Mouse (Mus musculus) heart, postnatal 0 days (tissue): ENCODE results near the gene Hyou1. TPM values are rescaled to one million over a fixed set of nuclear protein-coding genes. Genes with fewer than 3 reads are reported as not detected.
"Not testable (repeated sequence)": the region's sequence is repeated elsewhere in the genome, so short reads cannot be mapped to it uniquely, and the experiment has no call there.

Source experiments
- ATAC-seq: fragments of 200-750 bp; cut with Nextera tagmentation; 2 replicates; pipeline ENCODE4 v1.8.0; 2017; ENCODE audit warnings: low read depth, moderate number of reproducible peaks, moderate library complexity; ENCODE audit not compliant: insufficient read depth
- DNase-seq: peaks from one replicate; pipeline ENCODE4 v3.0.0-alpha.2; 2016; ENCODE audit warnings: low spot score
- H3K27ac ChIP-seq: fragments of 300-500 bp; sonication (generic); 2 replicates; pipeline ENCODE4 v1.5.1; 2014; ENCODE audit warnings: low read depth, mild to moderate bottlenecking
- H3K27me3 ChIP-seq: fragments of 300-500 bp; sonication (generic); 2 replicates; pipeline ENCODE4 v1.6.1; 2014; ENCODE audit warnings: low read length, mixed read lengths; ENCODE audit not compliant: control insufficient read depth, insufficient read depth
- H3K36me3 ChIP-seq: fragments of 300-500 bp; sonication (generic); replicated peaks from 2 replicates; pipeline ENCODE4 v1.6.1; 2014; ENCODE audit warnings: low read length, mixed read lengths; ENCODE audit not compliant: control insufficient read depth, insufficient read depth
- H3K4me1 ChIP-seq: fragments of 300-500 bp; sonication (generic); 2 replicates; pipeline ENCODE4 v1.6.1; 2014; ENCODE audit warnings: antibody characterized with exemption; ENCODE audit not compliant: control insufficient read depth, insufficient read depth
- H3K4me2 ChIP-seq: fragments of 300-500 bp; sonication (generic); 2 replicates; pipeline ENCODE4 v1.6.1; 2014; ENCODE audit warnings: low read depth, mild to moderate bottlenecking, low read length, moderate library complexity
- H3K4me3 ChIP-seq: fragments of 300-500 bp; sonication (generic); 2 replicates; pipeline ENCODE4 v1.5.1; 2014; ENCODE audit warnings: low read depth, low read length
- H3K9ac ChIP-seq: fragments of 300-500 bp; sonication (generic); replicated peaks from 2 replicates; pipeline ENCODE4 v1.6.1; 2014; ENCODE audit warnings: low read depth, low read length, mixed read lengths
- H3K9me3 ChIP-seq: fragments of 300-500 bp; sonication (generic); replicated peaks from 2 replicates; pipeline ENCODE4 v1.6.1; 2016; ENCODE audit warnings: low read length; ENCODE audit not compliant: control insufficient read depth
- CTCF ChIP-seq: IDR thresholded peaks from 2 replicates; pipeline ENCODE4 v1.5.1; 2016; ENCODE audit warnings: antibody characterized with exemption, control low read depth, low read depth
- EP300 ChIP-seq: IDR thresholded peaks from 2 replicates; pipeline ENCODE4 v1.6.1; 2016; ENCODE audit warnings: antibody characterized with exemption, low read depth
- WGBS: fragments of 180-500 bp; shearing (Covaris S2); extraction: QIAGEN DNeasy Blood & Tissue Kit; methylation state at CpG from one replicate; pipeline ENCODE4 v1.1.7; 2014; 5-methylcytosine and 5-hydroxymethylcytosine counted together
- polyA plus RNA-seq: library from polyadenylated mRNA; unstranded; fragments of >200 nt; fragmentation: Nextera tagmentation; extraction: Ambion mirVana; gene quantifications from 2 replicates; pipeline ENCODE4 v1.2.1, GENCODE M21; 2015
- total RNA-seq: library from RNA; depleted of rRNA; stranded (reverse); fragments of >200 nt; gene quantifications from 2 replicates; pipeline ENCODE4 v1.2.3, GENCODE M21; 2014; ENCODE audit warnings: low replicate concordance

The Hyou1 gene
- total and polyA plus RNA-seq, 2 experiments from 2014 or later: 5.4 to 37.8 TPM

- Histone ChIP-seq H3K9me3 (no peaks in the 10 kb centered on the region), H3K4me1 (no peaks in the 10 kb centered on the region), H3K4me2 (no peak overlapping the region), H3K9ac (no peak overlapping the region), H3K27me3 (no peaks in the 10 kb centered on the region), H3K4me3 (no peak overlapping the region), H3K36me3 (0 out of 2 replicates have a peak, but pooled peaks cover 1% of the 10 kb centered on the region), H3K27ac (no peak overlapping the region)
- DNase-seq (no peak), ATAC-seq (no peak)
- TF ChIP-seq EP300 (no peak), CTCF (peak; percentile 9; the same call in 1 of the 2 replicates)
- WGBS: 58% methylated on average over 3 of the region's 3 CpGs
Measured at GRCm38 (mm10) chr9:44364480-44364879, 14.8 kb upstream of the Hyou1 start.

GRCm38 (mm10) chr9:44373386-44373785 is 5.9 kb upstream of the Hyou1 start:
- Histone ChIP-seq H3K36me3 (no peaks in the 10 kb centered on the region), H3K27ac (no peak overlapping the region), H3K4me3 (no peak overlapping the region), H3K4me2 (no peak overlapping the region), H3K27me3 (no peaks in the 10 kb centered on the region), H3K4me1 (peaks cover 2% of the 10 kb centered on the region), H3K9me3 (no peaks in the 10 kb centered on the region), H3K9ac (no peak overlapping the region)
- DNase-seq (no peak), ATAC-seq (no peak)
- TF ChIP-seq CTCF (no peak), EP300 (no peak)

GRCm38 (mm10) chr9:44376141-44376540 is 3.1 kb upstream of the Hyou1 start:
- H3K9ac ChIP-seq: no peak overlapping the region
- H3K27me3 ChIP-seq: no peaks in the 10 kb centered on the region
- 77% methylated on average over 6 of the region's 6 CpGs for WGBS
- no peaks in the 10 kb centered on the region for H3K9me3 ChIP-seq
- ATAC-seq: no peak
- TF ChIP-seq CTCF (no peak), EP300 (no peak)
- H3K4me1 ChIP-seq: peaks cover 15% of the 10 kb centered on the region
- DNase-seq: no peak
- H3K36me3 ChIP-seq: peaks cover 6% of the 10 kb centered on the region
- H3K4me3 ChIP-seq: no peak overlapping the region
- H3K27ac ChIP-seq: no peak overlapping the region
- H3K4me2 ChIP-seq: no peak overlapping the region

GRCm38 (mm10) chr9:44377335-44377734 is 2.0 kb upstream of the Hyou1 start:
- not testable (repeated sequence) for ATAC-seq, H3K27me3 ChIP-seq, H3K9ac ChIP-seq, H3K27ac ChIP-seq, H3K4me2 ChIP-seq, H3K9me3 ChIP-seq, DNase-seq, H3K4me3 ChIP-seq
- Histone ChIP-seq H3K4me1 (peaks cover 15% of the 10 kb centered on the region), H3K36me3 (peaks cover 18% of the 10 kb centered on the region)
- 82% methylated on average over 2 of the region's 2 CpGs for WGBS

GRCm38 (mm10) chr9:44378153-44378730 is 1.0 kb upstream of the Hyou1 start:
- Histone ChIP-seq H3K4me3 (peak overlapping the region; percentile 62), H3K9ac (peak overlapping the region; percentile 78; the same call in 1 of the 2 replicates), H3K4me1 (peaks cover 15% of the 10 kb centered on the region), H3K4me2 (peak overlapping the region; percentile 71), H3K27ac (no peak overlapping the region), H3K36me3 (peaks cover 27% of the 10 kb centered on the region), H3K27me3 (no peaks in the 10 kb centered on the region), H3K9me3 (no peaks in the 10 kb centered on the region)
- ATAC-seq: no peak
- TF ChIP-seq EP300 (no peak), CTCF (no peak)
- no peak for DNase-seq
- 80% methylated on average over 5 of the region's 5 CpGs for WGBS

- ATAC-seq (no peak), DNase-seq (no peak)
- TF ChIP-seq CTCF (no peak), EP300 (no peak)
- 5% methylated on average over 15 of the region's 15 CpGs for WGBS
- Histone ChIP-seq H3K4me2 (peak overlapping the region; percentile 87), H3K4me1 (peaks cover 15% of the 10 kb centered on the region), H3K4me3 (peak overlapping the region; percentile 62), H3K27ac (peak overlapping the region; percentile 69), H3K36me3 (peaks cover 43% of the 10 kb centered on the region), H3K9me3 (no peaks in the 10 kb centered on the region), H3K9ac (peak overlapping the region; percentile 71), H3K27me3 (no peaks in the 10 kb centered on the region)
Measured at GRCm38 (mm10) chr9:44379862-44380261, 572 bp downstream of the Hyou1 start.
